Mouse (Mus musculus): Measurements from ENCODE around the gene Filip1.

DNA sequence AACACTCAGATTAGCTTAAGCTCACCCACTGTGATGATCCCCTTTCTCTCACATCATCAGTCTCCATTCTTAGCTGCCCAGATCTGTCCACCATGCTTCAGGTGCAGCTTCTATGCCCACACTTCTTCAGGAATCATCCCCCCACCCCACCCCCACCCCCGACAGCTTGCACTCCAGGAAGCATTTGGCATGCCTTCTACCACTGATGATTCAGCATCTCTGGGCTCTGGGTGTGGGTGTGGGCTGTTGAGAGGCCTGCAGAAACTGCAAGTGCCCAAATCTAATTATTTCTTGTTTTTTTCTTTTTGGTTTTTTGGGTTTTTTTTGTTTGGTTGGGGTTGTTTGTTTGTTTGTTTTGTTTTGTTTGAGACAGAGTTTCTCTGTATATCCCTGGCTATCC is 9.0 kb upstream of the Filip1 start:
- TF ChIP-seq CTCF (conservative IDR thresholded peaks at IDR 0.05; ENCODE audit: low read length) (no peak), POU5F1 (IDR thresholded peaks at IDR 0.05; ENCODE audit: borderline replicate concordance, low read length) (no peak)
